Mouse (Mus musculus) frontal cortex, adult (tissue): ENCODE measurements around the gene Iqcf6.

Source experiments
- ATAC-seq: cut with Nextera tagmentation; 2 replicates; pipeline ENCODE4 v1.9.2; 2017; ENCODE audit warnings: mild to moderate bottlenecking, moderate library complexity, mixed read lengths; ENCODE audit not compliant: low TSS enrichment

Iqcf6 gene

DNA sequence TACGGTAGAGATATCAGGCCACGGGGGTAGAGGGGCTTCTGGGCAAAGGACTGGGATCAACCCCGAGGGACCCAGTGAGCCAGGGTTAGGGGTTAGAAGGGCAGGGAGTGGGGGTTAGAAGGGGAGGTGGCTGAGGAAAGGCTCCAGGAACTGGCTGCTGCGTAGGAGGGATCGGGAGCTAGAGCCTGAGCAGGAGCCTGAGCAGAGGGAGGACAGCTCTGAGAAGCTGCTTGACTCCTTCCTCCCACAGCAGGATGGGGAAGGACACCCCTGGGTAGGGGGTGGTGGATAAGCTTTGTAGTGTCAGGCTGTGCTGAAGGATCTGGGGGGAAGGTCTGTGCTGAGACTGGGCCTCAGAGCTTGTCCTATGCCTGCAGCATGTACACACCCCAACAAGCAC is 30.4 kb downstream of the Iqcf6 start:
- ATAC-seq: peak; percentile 38

DNA sequence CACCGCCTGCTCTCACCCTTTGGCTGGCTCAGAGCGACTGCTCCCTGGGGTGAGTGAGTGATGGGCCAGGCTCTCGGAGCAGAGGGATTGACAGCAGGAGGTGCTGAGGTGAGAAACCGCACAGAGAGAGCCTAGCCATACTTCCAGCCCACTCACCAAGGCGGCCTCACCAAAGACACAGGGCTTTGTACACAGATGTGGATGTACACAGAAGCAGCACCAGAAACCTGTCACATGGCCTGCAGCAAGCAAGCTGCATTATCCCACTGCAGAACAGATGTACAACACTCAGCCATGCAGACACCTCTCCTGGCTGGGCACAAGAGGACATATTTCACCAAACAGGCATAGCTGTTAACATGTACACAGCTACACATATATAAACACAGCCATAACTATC is 31.2 kb downstream of the Iqcf6 start:
- peak; percentile 21; the same call in 1 of the 2 replicates for ATAC-seq

DNA sequence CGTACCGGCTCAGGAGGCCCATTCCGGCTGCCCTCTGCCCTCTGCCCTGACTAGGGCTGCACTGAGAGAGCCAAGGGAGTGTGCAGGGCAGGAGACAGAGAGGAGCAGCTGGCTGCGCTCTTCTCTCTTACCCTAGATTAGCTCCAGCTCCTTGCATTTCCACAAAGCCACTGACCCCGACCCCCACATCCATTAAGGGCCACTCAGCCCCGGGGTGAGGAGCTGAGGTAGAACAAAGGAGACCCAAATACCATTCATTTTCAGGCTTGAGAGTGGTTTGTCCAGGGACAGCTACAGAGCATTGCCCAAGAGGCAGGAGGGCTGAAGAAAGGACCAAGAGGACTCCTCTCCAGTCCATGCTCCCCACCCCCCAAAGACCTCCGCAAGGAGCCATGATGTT is 33.1 kb downstream of the Iqcf6 start:
- no peak for ATAC-seq

DNA sequence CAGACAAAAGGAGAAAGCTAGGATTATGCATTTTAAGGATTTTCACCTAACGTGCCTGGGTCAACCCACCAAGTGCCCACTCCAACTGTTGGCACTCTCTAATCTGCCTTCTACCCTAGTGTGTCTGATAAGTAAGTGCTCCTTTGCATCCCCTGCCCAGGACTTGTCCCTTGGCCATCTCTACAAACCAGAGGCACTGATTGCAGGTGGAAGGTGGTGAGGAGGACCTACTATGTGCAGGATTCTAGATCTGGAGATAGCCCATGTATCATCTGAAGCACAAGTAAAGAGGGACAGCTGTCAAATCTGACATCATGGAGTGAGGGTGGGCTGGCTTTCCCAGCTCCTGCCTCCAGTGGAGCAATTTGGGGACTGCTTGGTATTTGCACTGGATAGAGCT is 33.6 kb downstream of the Iqcf6 start:
- no peak for ATAC-seq

DNA sequence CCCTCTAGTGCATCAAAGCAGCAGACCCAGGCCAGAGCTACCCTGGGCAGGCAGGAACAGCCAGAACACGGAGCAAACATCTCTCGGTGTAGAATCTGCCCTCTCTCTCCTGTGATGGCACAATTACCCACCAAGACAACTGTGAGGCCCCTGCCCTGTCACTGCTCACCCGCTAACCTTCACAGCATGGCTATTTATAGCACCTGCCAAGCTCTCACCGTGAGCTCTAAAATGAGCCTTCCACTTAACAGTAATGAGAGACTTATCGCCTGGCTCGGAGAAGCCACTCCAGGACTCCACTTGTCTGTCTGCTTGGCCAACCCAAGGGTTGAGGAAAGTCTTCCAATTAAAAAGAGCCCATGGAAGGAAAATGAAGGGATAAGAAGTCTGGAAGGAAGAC is 36.8 kb downstream of the Iqcf6 start:
- ATAC-seq: no peak

DNA sequence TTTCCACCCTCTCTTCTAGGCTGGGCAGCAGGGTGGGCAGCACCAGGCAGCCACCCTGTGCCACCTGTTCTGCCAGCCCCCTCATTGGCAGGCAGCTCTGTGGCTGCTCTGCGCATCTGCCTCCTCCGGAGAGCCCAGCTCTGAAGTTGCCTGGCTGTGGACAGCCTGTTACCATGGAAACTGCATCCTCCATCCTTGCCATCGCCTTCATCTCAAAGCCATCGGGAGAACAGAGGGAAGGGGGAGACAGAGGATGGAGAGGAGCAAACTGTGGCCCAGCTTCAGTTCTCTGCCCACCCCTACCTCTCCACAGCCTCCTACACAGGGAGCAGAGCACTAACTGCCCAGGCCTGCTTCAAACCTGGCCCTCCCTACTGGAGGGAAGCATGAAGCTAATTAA is 38.1 kb downstream of the Iqcf6 start:
- peak; percentile 89 for ATAC-seq

DNA sequence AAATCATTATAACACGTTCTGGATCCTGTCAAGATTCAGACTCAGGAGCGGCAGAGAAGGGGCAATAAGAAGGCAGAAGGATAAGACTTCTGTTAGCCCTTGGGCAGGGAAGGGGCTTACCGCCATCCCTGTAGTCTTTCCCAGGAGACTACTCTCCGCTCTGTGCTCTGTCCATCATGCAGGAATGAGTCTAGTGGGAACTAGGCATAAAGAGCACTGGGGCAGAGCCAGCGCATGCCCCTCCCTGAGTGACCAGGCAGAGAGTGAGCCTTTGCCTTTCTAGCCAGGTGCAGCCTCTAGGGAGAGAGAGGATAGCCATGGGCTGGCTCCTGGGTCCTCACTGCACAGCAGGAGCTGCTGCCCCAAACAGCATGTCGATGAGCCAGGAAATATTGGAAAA is 38.5 kb downstream of the Iqcf6 start:
- ATAC-seq: peak; percentile 5

DNA sequence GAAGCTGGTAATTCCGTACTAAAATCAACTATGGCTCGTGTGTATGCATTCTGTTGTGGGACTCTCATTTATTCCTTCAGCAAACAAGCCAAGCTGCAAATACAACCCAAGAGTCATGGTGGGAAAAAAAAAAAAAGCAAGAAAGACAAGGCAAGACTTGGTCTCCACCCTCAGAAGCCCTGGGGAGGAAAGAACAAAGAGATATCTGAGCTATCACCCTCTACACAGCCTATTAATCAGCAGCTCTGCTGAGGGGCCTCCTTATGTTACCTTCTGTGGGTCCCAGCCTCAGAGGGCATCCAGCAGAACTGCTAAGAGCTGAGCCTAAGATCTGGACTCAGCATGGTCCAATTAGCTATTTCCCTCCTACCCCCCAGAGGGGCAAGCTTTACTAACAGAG is 47.5 kb downstream of the Iqcf6 start:
- ATAC-seq: no peak

DNA sequence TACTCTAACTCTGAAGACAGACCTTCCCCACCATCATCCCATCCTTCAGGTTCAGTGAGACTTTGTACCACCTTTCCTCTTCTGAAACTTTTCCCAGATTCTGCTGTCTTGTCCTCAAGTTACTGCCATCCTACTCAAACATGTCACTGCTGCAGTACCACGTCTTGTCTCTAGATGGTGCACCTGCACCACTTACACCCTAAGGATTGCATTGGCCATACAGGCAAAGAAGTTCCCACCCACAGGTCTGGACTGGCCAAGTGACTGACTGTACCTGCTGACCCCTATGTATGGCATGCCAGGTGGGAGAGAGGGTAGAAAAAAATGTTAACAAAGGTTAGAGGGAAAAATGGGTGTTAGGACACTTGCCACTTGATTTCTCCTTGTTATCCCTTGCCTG is 49.1 kb downstream of the Iqcf6 start:
- peak; percentile 39 for ATAC-seq

DNA sequence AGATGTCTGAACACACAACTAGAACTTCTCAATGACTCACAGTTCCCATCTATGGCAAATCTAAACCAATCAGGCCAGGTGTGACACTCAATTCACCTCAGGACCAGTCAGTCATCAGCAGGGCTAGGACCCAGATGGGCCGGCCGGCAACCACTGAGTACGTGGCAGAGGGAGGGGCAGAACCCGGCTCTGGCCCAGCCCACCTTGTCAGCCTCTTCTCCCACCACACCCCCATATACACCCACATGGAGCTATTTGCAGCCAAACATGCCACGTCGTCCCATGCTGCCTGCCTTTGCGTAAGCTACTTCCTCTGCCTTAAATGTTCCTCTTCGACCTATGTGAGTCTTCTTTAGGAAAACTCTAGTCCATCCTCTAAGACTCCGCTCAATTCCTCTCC is 49.6 kb downstream of the Iqcf6 start:
- peak; percentile 39 for ATAC-seq

DNA sequence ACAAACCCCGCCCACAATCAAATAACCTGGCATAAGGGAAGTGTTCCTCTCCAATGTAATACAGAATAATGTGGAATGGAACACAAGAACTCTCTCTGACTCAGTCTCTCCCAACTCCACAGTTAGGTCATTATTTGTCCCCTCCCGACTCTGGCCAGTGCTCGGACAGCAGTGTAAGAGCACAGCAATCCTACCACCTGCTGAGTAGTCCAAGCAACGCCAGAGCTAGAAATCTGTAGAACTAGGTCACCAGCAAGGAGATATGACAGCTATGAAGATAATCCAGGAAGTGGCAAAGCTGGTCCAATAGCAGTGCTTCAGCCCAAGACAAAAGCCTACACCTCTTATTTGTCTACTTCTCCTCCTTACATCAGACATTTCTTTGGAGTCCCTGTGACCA is 50.2 kb downstream of the Iqcf6 start:
- no peak for ATAC-seq
